Mouse (Mus musculus): ENCODE data around the gene Amph.
"Not testable (repeated sequence)": the region's sequence is repeated elsewhere in the genome, so short reads cannot be mapped to it uniquely, and the experiment has no call there.

Amph gene

GRCm38 (mm10) chr13:19025906-19026305, 77.9 kb downstream of the Amph start:
- DNase-seq (ENCODE audit: low read depth), result no peak

GRCm38 (mm10) chr13:19026923-19027322, 78.9 kb downstream of the Amph start:
- no peak for DNase-seq (ENCODE audit: low read depth)

GRCm38 (mm10) chr13:19027766-19028350, 79.9 kb downstream of the Amph start:
- no peak for DNase-seq (ENCODE audit: low read depth)

GRCm38 (mm10) chr13:19031916-19032688, 84.1 kb downstream of the Amph start:
- no peak for DNase-seq (ENCODE audit: low read depth)

- no peak for DNase-seq (ENCODE audit: low read depth)
Observed at GRCm38 (mm10) chr13:19052090-19052489, 104.1 kb downstream of the Amph start.

- DNase-seq (ENCODE audit: low read depth), result no peak
Observed at GRCm38 (mm10) chr13:19054504-19054903, 106.5 kb downstream of the Amph start.

- DNase-seq (ENCODE audit: low read depth), result peak; percentile 22
Observed at GRCm38 (mm10) chr13:19072261-19072660, 124.3 kb downstream of the Amph start.

- DNase-seq (ENCODE audit: low read depth), result no peak
Observed at GRCm38 (mm10) chr13:19077427-19077826, 129.4 kb downstream of the Amph start.

GRCm38 (mm10) chr13:19081932-19082331, 133.9 kb downstream of the Amph start:
- no peak for DNase-seq (ENCODE audit: low read depth)

- DNase-seq (ENCODE audit: low read depth), result no peak
Observed at GRCm38 (mm10) chr13:19094571-19094970, 146.6 kb downstream of the Amph start.

GRCm38 (mm10) chr13:19097117-19097516, 149.1 kb downstream of the Amph start:
- DNase-seq (ENCODE audit: low read depth), result no peak

- DNase-seq (ENCODE audit: low read depth), result no peak
Observed at GRCm38 (mm10) chr13:19101889-19102402, 153.9 kb downstream of the Amph start.

GRCm38 (mm10) chr13:19106418-19106817, 158.4 kb downstream of the Amph start:
- DNase-seq (ENCODE audit: low read depth), result no peak

GRCm38 (mm10) chr13:19109331-19109730, 161.3 kb downstream of the Amph start:
- no peak for DNase-seq (ENCODE audit: low read depth)

- DNase-seq (ENCODE audit: low read depth), result peak; percentile 14
Observed at GRCm38 (mm10) chr13:19113034-19113922, 165.3 kb downstream of the Amph start.

- not testable (repeated sequence) for DNase-seq (ENCODE audit: low read depth)
Observed at GRCm38 (mm10) chr13:19114761-19115160, 166.8 kb downstream of the Amph start.

- DNase-seq (ENCODE audit: low read depth), result peak; percentile 66
Observed at GRCm38 (mm10) chr13:19126912-19127552, 179.0 kb downstream of the Amph start.

- no peak for DNase-seq (ENCODE audit: low read depth)
Observed at GRCm38 (mm10) chr13:19133833-19134232, 185.8 kb downstream of the Amph start.

- DNase-seq (ENCODE audit: low read depth), result no peak
Observed at GRCm38 (mm10) chr13:19137212-19137611, 189.2 kb downstream of the Amph start.

- DNase-seq (ENCODE audit: low read depth), result no peak
Observed at GRCm38 (mm10) chr13:19137932-19138331, 189.9 kb downstream of the Amph start.

- no peak for DNase-seq (ENCODE audit: low read depth)
Observed at GRCm38 (mm10) chr13:19138550-19138949, 190.5 kb downstream of the Amph start.

GRCm38 (mm10) chr13:19139104-19139503, 191.1 kb downstream of the Amph start:
- no peak for DNase-seq (ENCODE audit: low read depth)

Measured in c-Kit-positive CD71-positive TER-119-negative erythroid progenitor cells, embryonic 14.5 days (primary cell).